Mouse (Mus musculus) kidney, adult 10 weeks (tissue): ENCODE data around the gene Olfr304. TPM values are rescaled to one million over a fixed set of nuclear protein-coding genes. Genes with fewer than 3 reads are reported as not detected.

Experiments used
- polyA plus RNA-seq: library from polyadenylated mRNA; stranded (reverse); fragments of 350-450 nt; fragmentation: Illumina TruSeq; extraction: RNeasy Lipid Tissue Mini Kit (QIAGEN cat#74804); gene quantifications from one replicate; pipeline ENCODE4 v1.2.3, GENCODE M21; 2014; ENCODE audit warnings: low read depth, low replicate concordance

Gene Olfr304
- polyA plus RNA-seq: not detected

DNA sequence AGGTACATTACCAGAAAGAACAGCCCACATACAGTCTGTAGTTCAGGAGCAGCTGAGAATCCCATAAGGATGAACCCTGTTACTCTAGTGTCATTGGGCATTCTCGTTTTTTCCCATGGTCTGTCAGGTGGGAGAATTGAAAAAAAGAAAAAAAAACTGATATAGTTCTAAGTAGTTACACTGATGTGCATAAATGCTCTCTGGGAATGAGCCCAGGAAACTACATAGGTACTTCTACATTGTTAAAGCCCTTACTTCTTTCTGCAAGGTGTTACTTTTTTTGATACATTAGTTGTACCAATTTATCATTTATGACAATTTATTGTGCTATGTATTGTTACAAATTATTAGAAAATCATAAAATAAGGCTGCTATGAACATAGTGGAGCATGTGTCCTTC, at the start of gene Olfr304:
Olfr304 (minus strand) TSS at position 101 of the 400 bp plus-strand sequence.

GRCm38 (mm10) chr7:86403546-86403945, 17.1 kb upstream of the Olfr304 start, which contains the start of gene Olfr301:
TSS of gene Olfr301 (plus strand) at chr7:86403846.

GRCm38 (mm10) chr7:86397689-86398088, 11.2 kb upstream of the Olfr304 start, which contains the start of gene Olfr303:
TSS of gene Olfr303 (minus strand) at chr7:86397789.

DNA sequence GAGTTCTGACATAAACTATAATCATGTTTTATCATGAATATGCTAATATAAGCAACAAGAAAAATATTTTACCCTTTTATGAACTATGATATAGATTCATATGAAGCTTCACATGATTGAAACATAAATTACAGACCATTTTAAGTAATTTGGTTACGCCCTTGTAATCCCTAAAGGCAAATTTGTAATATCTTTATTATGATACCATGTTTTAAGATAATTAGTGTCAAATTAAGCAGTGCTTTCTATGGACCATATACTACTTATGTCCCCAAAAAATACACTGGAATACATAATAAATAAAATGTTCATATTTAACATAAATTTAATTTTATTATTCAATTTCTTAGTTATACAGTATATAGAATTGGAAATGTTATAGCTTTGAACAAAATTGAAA, 19.6 kb downstream of the Olfr304 start, which contains the start of gene Olfr305:
Olfr305 (minus strand) TSS at position 101 of the 400 bp plus-strand sequence.

DNA sequence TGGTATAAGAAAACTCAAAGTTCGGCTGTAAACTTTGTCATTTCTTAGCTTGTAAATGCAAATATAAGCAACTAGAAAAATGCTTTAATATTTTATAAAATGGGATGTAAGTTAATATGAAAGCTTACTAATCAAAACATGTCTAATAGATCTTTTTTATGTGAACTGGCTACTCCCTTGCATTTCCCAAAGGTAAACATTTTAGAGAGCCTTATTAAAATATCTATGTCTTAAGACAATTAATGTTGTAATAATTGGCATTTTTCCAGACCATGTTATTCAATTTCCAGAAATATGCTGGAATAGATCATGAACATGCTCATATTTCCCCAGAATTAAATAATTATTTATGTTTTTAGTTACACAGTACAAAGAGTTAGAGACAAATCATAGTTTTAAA, 49.0 kb downstream of the Olfr304 start, which contains the start of gene Olfr307:
Olfr307 (minus strand) TSS at position 101 of the 400 bp plus-strand sequence.

Other genes with a start within 250 kb of the Olfr304 start
- not detected for gene Vmn2r75, start 214.9 kb downstream of the Olfr304 start, polyA plus RNA-seq
- gene Vmn2r76, start 140.3 kb downstream of the Olfr304 start, polyA plus RNA-seq: not detected
- not detected for gene Olfr310, start 109.5 kb downstream of the Olfr304 start, polyA plus RNA-seq
- not detected for gene Olfr309, start 73.0 kb downstream of the Olfr304 start, polyA plus RNA-seq
- not detected for gene Olfr308, start 61.0 kb downstream of the Olfr304 start, polyA plus RNA-seq
- not detected for gene Olfr307, start 49.1 kb downstream of the Olfr304 start, polyA plus RNA-seq
- not detected for gene Olfr305, start 19.7 kb downstream of the Olfr304 start, polyA plus RNA-seq
- not detected for gene Olfr303, start 11.1 kb upstream of the Olfr304 start, polyA plus RNA-seq
- gene Olfr301, start 17.2 kb upstream of the Olfr304 start, polyA plus RNA-seq: not detected
- gene Olfr299, start 73.3 kb upstream of the Olfr304 start, polyA plus RNA-seq: not detected
- not detected for gene Olfr298, start 105.8 kb upstream of the Olfr304 start, polyA plus RNA-seq
- not detected for gene Olfr297, start 133.3 kb upstream of the Olfr304 start, polyA plus RNA-seq
- gene Olfr295, start 197.2 kb upstream of the Olfr304 start, polyA plus RNA-seq: not detected
- not detected for gene Olfr294, start 230.0 kb upstream of the Olfr304 start, polyA plus RNA-seq